Mouse (Mus musculus): ENCODE results near the gene Mocs3.

- TF ChIP-seq POLR2A (IDR thresholded peaks at IDR 0.05; ENCODE audit: borderline replicate concordance, extremely low read depth, insufficient read depth, insufficient read length, poor library complexity, severe bottlenecking) (no peak), CTCF (IDR thresholded peaks at IDR 0.05; ENCODE audit: borderline replicate concordance, extremely low read depth, insufficient read depth, insufficient read length) (no peak)
These were observed 43.0 kb downstream of the Mocs3 start for GRCm38 (mm10) chr2:168273387-168273786.

All from brain, embryonic 14.5 days (tissue).